Mouse (Mus musculus): ENCODE data around the gene Taz.

The Taz gene

DNA sequence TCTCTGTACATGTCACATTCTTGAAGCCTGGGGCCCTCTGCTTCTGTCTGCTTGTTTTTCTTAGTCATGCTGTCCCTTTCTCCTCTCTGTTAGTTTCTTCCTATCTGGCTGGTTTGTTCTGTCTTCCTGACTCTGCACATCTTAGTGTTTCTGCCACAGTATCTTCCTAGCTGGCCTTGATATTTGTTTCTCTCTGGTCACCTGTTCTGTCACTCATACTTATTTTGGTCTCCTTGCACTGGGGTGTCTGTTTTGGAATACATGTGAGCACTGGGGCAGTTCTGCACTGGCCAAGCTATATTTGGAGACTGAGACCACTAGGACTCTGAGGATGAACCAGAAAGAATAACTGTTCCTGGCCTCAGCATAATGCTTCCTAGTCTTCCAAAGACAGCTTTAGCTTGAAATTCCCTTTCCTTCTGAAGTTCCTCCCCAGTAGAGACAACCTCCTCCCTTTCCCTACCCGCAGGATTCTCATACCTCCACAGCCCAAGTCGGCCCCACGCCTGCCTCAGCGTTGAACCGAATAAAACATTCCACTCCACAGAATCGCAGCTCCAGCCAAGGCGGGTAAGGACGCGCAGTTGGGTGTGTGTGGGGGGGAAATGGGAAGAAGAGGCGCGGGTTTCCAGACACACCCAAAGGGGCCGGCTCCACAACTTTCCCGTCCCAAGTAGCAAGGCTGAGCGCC lies 526 bp upstream of the Taz start:
- DNase-seq, result no peak

DNA sequence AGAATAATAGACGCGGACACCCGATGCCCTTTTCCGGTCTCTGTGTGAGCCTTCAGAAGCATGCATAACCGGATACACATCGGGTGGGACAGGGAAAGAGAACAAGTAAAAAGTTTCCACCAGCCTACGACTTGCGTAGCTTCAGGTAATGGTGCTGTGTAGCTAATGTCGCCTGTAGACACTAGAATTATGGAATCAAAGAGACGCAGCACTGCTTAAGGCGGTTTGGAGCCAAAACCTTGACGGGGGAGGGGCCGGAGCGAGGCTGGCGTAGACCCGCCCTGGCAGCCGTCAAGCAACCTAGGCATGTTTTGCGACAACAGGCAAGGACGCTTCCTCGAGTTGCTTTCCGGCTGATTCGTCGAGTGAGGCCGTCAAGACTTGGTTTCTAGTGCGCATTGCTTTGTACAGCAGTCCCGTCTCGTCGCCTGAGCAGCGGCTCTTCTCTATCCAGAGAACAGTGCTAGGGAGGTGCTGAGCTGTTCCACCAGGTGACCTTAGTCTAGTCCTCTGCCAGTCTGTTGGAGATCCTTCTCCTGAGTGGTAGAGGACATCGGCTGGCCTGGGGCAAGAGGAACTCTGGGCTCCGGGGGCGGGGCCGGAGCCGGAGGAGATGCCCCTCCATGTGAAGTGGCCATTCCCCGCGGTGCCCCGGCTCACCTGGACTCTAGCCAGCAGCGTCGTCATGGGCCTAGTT lies 831 bp downstream of the Taz start:
- peak; percentile 83 for DNase-seq

DNA sequence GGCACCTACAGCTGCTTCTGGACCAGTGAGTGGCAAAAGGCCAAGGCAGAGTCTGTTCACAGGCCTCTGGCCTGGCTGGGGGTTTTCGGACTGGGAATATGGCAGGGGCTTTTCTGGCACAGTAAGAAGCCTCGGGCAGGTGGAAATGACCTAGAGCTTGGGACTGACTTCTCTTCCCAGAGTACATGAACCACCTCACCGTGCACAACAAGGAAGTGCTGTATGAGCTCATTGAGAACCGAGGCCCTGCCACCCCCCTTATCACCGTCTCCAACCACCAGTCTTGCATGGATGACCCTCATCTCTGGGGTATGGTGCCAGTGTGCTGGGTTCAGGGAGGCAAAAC lies 1.4 kb downstream of the Taz start:
- DNase-seq, result no peak

DNA sequence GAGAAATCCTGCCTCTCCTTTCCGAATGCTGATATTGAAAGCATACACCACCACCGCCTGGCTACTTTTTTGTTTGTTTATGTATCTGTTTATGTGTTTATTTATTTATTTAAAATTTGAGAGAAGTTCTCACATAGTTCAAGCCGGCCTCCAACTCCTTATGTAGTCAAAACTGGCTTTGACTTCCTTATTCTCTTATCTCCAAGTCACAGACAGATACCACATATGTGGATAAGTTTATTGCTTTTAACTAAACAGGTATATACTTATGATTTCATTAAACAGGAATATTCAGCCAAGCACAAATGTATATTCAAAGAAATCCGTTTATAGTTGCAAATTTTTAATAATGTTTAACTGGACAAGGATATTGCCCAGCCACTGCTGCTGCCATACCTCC lies 11.7 kb downstream of the Taz start:
- no peak for DNase-seq

DNA sequence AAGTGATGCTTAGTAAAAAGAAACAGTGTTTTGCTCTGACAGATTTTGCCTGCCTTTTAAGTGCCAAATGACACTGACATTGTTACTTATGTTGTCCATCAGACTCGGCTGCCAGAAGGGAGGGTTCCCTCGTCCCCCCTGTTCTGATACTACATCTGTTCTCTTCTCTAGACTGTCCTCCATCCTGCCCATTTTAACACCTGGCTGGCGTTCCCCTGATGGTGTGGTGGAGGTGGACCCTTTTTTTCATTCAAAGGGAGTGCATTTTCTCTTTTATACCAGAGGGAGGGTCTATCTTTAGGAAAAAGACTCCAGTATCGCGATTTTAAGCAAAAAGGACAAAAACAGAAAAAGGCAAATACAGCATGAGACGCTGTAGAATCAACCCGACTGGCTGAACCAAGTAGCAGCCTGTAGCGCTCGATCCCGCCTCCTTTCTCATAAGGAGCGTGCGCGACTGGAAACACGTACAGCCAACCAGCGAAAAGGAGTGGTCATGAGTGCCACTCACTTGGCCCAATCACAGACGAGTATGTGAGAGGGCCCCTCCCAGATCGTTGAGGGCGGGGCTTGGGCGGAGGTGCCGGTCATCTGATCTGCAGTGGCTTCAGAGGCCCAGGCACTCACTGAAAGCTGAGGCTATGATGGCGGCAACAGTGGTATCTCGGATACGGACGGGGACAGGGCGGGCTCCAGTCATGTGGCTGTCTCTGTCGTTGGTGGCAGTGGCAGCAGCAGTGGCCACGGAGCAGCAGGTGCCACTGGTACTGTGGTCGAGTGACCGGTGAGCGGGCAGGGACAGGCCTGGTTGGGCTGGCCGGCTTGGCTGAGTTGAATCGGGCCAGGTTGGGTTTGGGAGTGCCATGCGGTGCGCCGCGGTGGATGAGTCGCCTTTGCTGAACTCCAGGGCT lies 15.1 kb downstream of the Taz start, which contains the start of gene Atp6ap1:
Gene Atp6ap1 (plus strand): TSS at position 560 of the 911 bp plus-strand sequence.
- DNase-seq, result peak; percentile 93

DNA sequence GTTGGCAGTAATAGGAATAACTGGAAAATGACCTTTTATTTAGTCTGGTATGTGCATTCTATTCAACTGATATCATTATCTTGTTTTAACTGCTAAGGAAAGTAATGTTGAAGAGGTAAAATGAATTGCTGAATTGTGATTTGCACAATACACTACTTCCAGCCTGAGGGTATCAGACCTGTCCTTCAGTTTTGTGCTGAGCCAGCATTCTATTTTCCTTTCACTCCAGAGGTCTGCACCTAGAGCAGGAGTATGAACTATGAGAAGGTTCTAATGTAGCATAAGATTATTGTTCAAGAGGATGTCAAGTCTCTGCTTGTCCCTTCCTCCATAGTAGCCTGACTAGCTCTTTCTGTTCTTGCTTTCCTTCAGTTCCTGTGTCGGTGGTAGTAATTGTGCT lies 16.6 kb downstream of the Taz start:
- DNase-seq, result no peak

DNA sequence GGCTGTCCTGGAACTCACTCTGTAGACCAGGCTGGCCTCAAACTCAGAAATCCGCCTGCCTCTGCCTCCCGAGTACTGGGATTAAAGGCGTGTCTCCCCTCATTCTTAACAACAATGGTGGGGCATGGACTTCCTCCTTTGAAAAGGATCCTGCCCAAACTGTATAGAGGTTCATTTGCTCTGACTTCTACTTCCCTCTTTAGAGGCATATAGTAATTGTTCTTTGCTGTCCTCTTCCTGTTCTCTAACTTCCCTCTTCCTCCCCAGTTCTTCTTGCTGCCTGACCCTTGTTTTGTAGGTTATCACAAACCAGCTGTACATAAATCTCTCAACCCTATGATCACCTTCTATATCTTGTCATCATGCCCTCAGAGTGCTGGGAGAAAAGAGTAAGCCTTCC lies 18.0 kb downstream of the Taz start:
- no peak for DNase-seq

DNA sequence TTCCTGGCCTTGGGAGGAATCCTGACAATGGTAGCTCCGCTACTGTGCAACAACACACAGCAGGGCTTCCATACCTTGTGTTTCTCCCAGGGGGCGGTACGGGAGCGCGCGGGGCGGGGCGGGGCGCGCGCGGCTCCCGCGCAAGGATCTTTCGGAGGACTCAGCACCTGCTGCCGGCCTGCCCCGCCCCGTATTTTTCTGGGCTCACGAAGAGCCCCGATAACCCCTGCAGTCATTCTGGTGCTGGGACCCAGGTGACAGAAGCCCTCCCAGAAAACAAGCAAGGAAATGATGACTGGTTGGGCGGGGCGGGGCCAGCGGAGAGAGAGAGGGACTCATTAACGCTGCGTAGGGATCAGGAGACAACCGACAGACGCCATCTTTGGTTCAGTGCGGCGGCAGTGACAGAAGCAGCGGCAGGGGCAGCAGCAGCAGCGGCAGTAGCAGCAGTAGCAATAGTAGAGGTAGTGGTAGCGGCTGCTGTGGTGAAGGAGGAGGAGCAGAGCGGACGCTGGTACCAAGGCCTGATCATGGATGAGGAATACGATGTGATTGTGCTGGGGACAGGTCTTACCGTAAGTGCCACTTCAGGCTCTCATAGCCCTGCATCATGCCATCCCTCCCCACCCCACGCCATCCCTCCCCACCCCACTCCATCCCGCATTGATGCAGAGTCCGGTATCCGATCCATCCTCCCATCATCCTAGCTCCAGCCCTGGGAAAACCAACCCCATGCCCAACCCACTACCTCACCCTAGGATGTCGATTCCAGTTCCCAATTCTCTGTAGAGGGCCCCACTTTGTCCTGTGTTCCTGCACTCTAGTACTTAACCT lies 23.4 kb downstream of the Taz start, which contains the start of gene Gdi1:
Gene Gdi1 (plus strand): TSS at position 132 of the 834 bp plus-strand sequence.
- DNase-seq, result peak; percentile 66

DNA sequence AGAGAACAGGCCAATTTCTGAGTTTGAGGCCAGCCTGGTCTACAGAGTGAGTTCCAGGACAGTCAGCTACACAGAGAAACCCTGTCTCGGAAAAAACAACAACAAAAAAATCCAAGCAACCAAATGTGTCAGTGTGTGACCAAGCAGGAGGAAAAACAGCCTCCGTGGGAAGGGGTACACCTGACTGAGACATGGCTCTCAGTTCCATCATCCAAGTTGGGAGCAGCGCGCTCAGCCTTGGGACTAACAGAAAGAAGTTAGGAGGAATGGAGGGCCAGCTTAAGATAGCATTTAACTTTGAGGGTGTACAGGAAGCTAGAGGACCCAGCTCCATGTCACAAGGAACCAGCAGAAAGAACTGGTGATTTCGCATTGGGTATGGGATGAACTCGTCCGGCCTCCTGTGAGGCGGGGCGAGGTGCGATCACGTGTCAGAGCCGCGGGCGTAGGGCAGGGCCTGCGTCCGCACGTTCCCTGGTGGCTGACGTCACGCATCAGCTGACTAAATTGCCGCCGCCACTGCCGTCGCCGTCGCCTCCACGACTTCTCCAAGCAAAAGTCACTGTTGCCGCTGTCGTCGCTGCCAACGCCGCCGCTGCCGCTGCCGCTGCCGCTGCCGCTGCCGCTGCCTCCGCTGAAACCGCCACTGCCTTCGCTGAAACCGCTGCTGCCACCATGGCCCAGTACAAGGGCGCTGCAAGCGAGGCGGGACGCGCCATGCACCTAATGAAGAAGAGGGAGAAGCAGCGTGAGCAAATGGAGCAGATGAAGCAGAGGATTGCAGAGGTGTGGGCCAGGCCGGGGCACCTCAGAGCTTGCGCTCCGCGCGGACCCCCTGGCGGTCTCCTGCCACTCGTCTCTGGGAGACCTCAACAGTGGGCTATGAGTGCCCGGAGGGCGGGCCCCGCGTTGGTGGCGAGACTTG lies 31.1 kb downstream of the Taz start, which contains the start of gene Fam50a:
Gene Fam50a (plus strand): TSS at position 494 of the 925 bp plus-strand sequence.
- peak; percentile 89 for DNase-seq

DNA sequence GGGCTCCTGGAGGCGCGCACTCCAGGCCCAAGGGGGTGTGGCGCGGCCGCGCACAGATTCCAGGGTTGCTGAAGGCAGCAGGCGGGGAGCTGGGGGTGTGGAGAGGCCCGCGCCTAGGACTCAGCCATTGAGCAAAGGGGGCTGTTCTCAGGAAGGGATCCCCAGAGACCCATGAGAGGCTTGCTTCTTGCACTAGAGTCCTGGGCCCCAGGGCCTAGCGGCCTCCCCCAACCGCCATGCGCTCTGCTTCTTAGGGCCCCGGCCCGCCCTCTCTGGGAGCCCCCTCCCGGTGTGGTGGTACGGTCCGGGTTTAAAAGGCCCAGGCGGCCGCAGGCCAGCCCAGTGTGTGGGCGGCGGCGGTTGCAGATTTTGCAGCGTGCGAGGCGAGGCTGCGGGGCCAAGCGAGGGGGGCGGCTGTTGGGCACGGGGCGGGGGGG lies 47.0 kb downstream of the Taz start, which contains the start of gene Plxna3:
Gene Plxna3 (plus strand): TSS at position 342 of the 437 bp plus-strand sequence.
- DNase-seq, result peak; percentile 57

DNA sequence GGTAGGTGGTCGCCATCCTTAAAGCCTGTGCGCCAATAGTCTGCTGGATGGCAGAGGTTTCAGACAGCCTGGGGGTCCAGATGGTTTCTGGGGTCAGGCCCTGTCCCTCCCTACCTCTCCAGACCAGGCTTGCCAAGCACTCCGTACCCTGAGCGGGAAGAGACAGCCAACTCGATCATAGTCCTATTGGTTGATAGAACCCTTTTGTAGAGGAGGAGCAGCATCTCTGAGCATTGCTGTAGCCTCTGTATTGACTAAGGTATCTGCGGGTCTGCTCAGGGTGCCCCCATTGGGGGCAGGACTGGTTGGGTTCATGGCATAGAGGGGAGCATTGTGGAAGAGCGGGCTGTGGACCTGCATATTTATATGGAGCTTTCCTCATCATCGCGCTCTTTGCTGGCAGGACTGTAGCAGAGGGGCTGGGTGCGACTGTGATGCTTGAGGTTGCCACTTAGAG lies 47.5 kb downstream of the Taz start:
- no peak for DNase-seq

DNA sequence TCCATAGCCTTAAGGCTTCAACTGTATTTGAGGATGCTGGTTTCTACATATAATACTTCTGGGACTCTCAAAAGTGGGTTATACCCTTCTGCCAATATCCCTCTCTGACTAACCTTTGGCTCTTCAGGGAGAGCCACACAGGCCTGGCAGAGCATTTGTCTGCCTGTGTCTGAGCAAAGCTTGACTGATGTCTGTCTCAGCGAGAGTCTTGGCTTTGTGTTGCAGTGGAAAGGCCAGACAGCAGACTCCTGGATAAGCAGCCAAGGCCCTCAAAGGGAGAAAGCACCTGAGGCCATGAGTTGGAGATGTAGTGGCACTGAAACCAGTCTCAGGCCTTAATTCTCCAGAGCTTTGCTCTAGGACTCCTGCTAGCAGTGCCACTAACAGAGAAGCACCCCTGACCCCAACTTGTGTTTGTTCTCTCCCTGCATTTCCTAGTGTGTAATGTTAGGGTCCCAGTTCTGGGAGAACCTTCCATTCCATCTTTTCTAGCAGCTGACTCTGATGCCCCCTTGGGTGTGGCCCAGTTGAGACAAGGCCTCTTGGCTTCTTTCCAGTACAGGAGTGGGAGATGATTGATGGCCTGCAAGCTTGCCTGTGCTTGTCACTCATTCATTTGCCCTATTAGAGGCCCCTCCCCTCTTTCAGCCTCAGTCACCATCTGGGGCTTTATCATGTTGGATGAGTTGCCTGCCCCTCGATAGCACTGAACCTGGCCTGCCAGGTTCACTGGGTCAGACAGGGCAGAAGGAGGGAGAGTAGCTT lies 48.6 kb downstream of the Taz start:
- no peak for DNase-seq
